Mouse (Mus musculus): ENCODE data around the gene Rrp9.
"Not testable (repeated sequence)": the region's sequence is repeated elsewhere in the genome, so short reads cannot be mapped to it uniquely, and the experiment has no call there.

Rrp9 gene

DNA sequence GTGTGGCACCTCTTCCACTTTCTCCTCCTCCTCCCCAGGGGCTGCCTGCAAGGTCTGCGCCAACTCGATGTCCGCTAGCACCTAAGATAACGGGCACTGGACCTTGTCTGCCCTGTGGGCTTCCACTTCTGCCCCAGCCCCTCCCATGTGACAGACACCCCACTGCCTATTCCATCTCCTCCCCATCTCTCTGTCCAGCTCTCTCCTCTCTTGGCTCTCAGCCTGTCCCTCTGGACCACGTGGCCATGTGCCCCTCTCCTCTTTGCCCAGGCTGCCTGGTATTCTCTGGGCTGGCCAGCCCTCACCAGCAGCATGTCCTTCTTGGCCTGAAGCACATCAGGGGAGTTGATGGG lies 2.0 kb upstream of the Rrp9 start:
- no peak for DNase-seq (ENCODE audit: low spot score in 2 of 2)

DNA sequence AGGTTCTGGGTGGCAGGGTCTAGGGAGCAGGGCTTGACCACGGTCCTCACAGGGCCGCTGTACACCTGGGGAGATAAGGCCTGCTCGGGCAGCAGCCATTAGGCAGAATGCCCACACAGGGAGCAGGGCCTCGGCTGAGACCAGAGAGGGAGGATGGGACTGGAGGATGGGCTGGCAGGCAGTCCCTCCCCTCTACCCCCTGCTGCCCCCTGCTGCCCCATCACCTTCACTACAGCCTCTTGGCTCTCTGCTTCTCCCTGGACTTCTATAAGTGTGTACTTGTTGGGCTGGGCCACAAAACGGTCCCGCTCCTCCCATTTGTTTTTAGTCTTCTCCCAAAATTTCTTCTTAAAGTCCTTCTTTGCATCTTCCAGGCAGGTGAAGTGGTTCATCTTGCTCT lies 1.3 kb upstream of the Rrp9 start:
- peak; percentile 34 to 55 for DNase-seq (ENCODE audit: low spot score in 2 of 2)

DNA sequence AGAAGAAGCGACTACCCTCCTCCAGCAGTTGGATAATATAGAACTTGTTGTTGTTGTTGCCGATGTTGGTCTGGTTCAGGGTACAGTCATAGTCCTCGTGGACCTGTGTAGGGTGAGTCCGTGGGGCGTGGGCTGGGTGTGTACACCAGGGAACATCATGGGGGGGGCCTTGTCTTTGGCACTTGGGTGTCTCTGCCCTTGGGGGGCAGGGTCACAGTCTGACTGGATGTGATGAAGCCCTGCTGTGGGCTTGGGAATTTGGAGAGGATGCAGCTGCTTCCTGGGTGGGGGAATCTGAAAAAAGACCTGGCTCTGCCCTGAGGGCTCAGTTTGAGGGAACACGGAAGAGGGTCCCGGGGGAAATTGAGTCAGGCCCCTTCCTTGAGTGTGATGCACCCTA lies 717 bp upstream of the Rrp9 start:
- no peak for DNase-seq (ENCODE audit: low spot score in 2 of 2)

DNA sequence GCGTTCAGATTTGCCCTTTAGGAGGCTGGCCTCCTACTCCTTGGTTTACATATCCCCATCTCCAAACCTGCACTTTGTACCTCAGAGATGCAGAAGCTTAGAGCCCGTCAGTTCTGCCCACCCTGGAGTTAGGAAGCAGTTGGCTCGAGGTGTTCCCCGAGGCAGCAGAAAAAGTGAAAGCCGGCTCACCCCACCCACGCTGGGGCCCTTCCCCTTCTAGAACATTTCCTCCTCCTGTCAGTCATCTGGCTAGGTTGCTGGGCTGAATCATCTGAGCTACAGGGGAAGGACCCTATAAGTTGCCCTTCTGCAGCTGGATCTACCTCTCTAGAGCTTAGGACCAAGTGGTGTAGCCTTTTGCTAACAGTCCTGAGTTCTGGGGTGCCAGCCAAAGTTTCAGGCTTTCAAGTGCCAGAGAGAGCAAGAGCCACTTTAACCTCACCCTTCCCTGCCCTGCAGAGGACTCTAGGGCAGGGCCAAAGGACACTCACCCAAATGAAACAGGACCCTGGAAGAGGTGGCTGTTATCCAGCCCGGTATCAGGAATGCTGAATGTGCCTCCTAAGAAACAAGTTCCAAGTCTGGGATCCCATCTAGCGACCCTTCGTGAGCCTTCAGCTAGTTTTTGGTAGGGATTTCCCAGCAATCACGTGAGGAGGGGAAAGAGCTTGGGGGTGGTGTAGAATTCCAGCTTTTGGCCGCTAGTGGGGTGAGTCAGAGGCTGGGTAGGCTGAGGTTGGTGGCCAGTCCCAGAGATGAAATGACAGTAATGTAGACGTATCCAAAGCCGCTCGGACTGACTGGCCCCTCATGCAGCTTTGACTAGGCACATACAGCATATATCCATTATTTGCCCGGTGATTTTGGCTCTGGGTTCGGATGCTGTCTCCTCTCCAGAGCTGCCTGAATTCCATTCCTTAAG lies 500 bp downstream of the Rrp9 start:
- peak; percentile 37 to 52 for DNase-seq (ENCODE audit: low spot score in 2 of 2)

DNA sequence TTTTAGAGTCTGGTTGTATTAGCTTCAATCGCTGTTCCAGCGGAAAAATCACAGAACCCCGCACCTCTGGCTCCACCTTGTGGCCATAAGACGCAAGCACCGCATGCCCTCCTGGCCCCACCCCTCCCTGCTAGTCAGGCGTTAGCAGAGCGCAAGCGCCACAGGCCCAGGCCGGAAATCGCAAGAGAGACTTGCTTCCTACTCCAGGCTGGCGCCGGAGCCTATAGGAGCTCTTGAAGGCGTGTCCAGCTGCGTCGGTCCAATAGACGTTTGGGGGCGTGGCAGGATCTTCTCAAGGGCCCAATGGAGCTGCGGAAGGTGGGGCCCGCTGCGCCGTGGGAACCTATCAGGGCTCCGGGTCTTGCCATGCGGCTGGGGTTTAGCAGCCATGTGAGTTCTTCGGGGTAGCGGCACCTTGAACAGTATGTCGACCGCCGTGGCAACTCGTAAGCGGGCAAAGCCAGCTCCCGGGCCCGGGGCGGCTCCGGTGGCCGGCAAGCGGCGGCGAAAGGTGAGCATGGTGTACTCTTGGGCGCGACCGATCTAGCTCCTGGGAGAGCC lies 1.2 kb downstream of the Rrp9 start, which contains the start of gene Parp3:
TSS of gene Parp3 (minus strand) at position 26 of the 561 bp plus-strand sequence.
- peak; percentile 91 to 92 for DNase-seq (ENCODE audit: low spot score in 2 of 2)

DNA sequence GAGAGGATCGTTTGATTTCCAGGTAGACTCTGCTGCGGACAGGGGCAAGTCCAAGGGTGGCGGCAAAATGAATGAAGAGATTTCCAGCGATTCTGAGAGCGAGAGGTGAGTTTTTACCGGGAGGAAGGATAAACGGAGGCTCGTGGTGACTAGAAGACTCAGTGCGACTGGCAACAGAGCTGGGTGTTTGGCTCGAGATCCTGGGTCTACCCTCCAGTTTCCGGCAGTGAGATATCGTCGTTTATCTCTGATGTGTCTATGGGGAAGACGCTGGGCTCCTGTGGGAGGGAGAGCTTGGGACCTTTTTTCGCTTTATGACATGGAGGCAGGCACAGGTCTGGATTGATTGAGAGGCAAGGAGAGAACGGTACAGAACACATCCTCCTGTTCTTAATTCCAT lies 1.9 kb downstream of the Rrp9 start:
- DNase-seq (ENCODE audit: low spot score in 2 of 2), result no peak

DNA sequence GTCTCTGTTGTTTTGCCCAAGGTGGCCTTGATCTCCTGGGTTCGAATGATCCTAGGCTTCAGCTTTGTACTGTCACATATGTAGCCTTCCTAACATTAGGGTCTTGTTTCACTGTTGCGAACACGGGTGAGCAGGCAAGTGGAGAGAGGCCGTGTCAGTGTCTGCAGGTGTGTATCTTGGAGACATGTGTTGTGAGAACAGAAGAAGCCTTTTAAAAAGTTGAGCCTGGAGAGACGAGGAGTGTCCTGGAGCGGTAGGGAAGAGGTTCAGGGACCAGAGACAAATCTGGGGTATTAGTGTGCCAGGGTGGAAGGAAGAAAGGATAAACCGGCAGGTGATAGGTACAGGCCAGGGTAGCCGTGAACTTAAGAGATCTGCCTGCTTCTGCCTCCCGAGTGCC lies 2.3 kb downstream of the Rrp9 start:
- DNase-seq (ENCODE audit: low spot score in 2 of 2), result no peak

DNA sequence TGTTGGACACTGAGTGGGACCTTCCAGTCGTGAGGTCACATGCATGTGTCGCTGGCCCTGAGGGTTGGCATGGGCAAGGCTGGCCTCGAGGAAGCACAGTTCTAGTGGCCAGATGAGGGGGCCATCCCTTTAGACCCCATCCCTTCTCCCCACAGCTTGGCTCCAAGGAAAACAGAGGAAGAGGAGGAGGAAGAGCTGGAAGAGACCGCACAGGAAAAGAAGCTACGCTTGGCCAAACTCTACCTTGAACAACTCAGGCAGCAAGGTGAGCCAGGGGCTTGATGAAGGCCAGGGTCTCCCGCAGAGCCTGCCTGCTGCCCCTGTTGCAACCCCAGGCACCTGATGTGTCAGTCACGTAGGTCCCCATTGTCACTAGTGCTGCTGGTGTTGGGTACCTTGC lies 4.8 kb downstream of the Rrp9 start:
- no peak for DNase-seq (ENCODE audit: low spot score in 2 of 2)

DNA sequence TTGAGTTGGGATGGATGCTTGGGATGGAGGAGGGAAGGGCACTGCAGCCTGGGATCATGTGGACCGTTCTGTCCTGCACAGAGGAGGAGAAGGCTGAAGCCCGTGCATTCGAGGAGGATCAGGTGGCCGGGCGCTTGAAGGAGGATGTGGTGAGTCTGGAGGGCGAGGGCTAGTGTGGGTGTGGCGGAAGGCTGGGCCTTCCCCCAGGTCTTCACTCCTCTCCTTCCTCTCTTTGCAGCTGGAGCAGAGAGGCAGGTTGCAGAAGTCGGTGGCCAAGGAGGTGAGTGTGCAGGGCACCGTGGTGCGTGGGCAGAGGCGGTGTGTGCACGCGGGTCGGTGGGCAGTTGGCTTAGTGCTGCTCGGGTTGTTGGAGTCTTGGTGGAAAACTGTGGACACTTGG lies 5.3 kb downstream of the Rrp9 start:
- DNase-seq (ENCODE audit: low spot score in 2 of 2), result peak in 1 of 2 experiments; percentile 6

DNA sequence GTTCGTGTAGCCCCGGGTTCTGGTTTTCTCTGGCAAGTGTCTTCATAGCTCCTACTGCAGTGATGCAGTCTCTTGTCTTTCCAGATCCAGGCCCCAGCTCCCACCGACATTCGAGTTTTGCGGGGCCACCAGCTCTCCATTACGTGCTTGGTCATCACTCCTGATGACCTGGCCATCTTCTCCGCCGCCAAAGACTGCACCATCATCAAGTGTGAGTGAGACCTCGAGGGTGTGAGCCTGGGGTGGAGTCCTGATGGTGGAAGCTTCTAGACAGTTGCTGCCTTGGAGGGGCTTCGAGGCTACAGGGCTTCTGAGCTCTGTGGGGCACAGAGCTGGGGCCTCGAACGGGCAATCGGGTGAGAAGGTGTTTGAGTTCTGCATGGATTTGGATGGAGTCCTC lies 5.9 kb downstream of the Rrp9 start:
- DNase-seq (ENCODE audit: low spot score in 2 of 2), result peak in 1 of 2 experiments; percentile 5

DNA sequence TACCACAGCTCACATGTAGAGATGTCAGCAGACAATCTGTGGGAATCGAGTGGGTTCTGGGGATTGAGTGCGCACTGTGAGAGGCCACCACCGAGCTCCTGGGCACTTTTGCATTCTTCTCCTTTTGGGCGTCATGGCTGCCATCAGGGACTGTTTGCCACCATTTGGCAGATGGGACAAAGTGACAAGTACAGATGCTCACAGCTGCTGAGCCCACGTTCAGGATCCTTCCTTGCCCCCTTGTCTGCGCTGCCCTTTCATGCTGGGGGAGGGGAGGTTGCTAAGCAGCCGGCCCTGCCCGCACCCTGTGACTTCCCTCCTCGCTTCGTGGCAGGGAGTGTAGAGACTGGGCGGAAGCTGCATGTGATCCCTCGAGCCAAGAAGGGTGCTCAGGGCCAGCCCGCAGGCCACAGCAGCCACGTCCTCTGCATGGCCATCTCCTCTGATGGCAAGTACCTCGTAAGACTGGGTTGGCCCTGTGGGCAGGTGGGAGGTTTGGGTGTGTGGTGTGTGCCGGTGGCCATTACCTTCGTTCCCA lies 6.9 kb downstream of the Rrp9 start:
- DNase-seq (ENCODE audit: low spot score in 2 of 2), result no peak

DNA sequence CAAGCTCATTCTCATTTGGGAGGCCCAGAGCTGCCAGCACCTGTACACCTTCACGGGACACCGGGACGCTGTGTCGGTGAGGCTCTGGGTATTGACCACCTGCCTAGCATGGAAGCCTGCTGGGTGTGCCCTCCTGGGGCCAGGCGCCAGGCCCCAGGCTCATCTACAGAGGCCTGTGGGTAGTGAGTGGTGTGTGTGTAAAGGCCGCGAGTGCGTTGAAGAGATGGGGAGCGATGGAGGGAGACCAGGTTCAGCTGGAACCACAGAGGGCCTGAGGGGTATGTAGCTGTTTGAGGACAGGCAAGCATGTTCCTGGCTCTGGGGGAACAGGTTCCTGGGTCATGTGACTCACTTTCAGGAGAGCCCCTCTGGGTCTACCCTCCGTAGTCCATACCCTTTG lies 7.4 kb downstream of the Rrp9 start:
- peak in 1 of 2 experiments; percentile 6 for DNase-seq (ENCODE audit: low spot score in 2 of 2)

DNA sequence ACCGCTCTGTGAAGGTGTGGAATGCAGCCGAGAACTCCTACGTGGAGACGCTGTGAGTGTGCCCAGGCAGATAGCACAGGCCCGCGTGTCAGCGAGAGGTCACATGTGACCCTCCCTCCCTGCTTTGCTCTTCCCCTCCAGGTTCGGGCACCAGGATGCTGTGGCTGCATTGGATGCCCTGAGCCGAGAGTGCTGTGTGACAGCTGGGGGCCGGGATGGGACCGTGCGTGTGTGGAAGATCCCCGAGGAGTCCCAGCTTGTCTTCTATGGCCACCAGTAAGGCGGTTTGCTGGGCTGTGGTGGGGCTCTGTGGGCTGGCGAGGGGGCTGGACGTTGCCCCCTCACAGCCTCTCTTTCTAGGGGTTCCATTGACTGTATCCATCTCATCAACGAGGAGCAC lies 7.8 kb downstream of the Rrp9 start:
- DNase-seq (ENCODE audit: low spot score in 2 of 2), result no peak

DNA sequence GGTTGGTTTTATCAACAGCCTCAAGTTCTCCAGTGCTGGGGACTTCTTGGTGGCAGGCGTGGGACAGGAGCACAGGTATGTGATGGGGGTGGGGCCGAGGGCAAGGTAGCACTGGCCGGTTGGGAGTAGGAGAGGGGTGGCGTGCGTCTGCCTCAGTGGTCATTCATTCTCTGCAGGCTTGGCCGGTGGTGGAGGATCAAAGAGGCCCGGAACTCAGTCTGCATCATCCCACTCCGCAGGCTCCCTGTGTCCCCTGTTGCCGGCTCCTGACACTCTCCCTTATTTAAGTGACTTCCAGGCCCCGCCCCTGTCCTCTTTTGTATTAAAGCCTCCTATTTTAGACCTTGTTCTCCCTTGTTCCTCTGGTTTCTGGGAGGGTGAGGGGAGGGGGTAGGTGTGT lies 9.3 kb downstream of the Rrp9 start:
- no peak for DNase-seq (ENCODE audit: low spot score in 2 of 2)

DNA sequence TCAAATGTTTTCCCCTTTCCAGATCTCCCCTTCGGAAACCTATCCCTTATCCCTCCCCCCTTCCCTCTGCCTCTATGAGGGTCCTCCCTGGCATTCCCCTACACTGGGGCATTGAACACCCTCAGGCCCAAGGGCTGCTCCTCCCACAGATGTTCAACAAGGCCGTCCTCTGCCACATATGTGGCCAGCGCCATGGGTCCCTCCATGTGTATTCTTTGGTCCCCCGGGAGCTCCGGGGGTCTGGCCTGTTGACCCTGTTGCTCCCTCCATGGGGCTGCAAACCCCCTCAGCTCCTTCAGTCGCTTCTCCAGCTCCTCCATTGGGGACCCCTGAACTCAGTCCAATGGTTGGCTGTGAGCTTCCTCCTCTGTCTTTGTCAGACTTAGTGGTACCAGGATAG lies 11.8 kb downstream of the Rrp9 start:
- not testable (repeated sequence) for DNase-seq (ENCODE audit: low spot score in 2 of 2)

DNA sequence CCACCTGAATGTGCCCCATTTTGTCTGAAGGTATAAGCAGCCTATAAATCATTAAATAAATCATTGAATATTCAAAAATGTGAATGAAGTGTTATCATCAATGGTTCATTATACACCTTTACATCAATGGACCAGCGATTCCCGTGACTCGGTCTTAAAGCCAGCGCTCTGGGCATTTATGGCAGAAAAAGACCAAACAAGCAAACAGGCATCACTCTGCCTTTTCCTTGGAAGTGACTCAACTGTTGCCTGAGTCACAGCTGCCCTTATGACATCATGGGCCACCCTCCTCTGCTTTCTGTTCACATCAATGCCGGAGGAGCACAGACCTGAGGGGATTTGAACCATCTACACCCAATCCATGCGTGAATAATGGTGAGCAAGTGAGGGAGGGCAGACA lies 23.9 kb downstream of the Rrp9 start, which contains the start of gene Iqcf1:
TSS of gene Iqcf1 (plus strand) at position 301 of the 400 bp plus-strand sequence.
- DNase-seq (ENCODE audit: low spot score in 2 of 2), result no peak

DNA sequence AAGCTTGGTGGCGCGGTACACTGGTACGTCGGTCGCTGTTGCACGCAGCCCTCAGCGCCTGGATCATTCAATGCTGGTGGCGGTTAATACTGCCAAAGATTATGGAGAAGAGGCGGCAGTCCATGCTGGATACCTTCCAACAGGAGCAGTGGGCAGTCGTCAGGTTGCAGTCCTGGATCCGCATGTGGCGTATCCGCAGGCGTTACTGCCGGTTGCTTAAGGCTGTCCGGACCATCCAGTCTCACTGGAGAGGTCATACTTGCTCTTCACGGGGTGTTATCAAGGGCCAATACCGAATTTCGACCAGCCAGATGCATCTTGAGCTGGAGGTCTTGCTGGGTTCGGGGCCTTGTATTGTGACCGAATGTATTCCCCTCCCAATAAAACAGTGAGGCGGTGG lies 26.1 kb downstream of the Rrp9 start:
- DNase-seq (ENCODE audit: low spot score in 2 of 2), result no peak

DNA sequence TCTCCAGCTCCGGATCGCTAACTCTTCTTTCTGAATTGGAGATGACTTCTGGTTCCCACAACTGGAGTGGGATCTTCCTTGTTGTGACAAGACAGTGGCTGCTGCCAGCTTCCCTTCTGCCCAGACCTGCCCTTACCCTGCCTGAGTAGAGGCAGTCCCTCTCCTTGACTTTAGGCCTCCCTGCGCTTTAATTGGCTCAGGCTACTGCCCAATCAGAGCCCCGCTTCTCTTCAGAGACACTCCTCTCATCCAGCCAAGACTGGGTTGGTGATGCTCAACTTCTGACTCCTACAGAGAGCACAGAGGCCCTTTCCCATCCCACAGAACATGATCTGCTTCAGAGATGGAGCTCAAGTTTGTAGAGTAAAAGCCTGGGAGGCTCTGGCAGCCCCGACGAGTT lies 28.5 kb downstream of the Rrp9 start:
- no peak for DNase-seq (ENCODE audit: low spot score in 2 of 2)

DNA sequence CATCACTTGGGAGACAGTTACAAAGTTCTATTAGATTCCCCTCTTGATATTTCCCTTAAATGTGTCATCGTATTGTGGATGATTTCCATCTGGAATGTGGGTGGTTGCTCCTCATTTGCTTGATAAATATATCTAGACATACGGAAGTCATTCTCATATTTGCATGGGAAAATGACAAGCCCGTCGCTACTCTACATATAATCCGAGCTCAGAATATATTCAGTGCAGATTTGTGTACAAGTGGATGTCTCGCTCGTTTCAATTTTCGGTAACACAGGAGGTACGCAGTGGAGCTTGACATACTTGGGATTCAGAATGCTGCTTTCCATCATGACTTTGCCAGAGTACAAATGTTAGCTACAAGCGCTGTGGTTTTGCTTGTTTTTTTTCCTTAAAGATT lies 33.6 kb downstream of the Rrp9 start:
- no peak for DNase-seq (ENCODE audit: low spot score in 2 of 2)

DNA sequence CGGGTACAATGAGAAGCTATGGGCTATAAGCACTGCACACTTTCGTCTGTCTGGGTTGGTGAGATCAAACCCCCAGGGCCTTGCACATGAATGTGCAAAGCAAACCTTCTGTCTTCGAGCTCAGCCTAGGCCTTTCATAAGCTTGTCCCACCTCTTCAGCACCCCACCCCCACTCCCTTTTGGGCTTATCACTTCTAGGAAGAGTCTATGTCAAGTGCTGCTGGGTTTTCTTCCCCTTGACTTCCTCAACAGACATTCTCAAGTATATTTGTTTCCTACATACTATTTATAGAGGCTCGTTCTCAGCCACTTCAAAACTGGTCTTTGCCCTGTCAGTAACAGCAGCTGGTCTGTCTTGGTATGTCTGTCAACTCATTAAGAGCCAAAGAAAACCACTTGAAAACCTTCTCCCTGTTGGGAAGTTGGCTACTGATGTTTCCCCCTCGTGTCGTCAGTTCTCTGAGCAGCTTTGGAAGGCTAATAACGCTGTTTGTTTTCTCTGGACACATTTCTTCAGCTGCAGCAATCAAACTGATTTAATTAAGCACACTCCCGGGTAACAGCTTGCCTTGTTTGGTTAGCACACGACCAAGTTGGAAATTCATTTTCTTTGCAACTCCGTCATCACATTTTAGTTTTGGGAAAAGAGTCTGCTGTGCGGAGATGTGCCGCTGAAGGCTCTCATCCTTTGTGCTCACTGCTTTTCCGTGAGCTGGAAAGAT lies 37.1 kb downstream of the Rrp9 start:
- no peak for DNase-seq (ENCODE audit: low spot score in 2 of 2)

DNA sequence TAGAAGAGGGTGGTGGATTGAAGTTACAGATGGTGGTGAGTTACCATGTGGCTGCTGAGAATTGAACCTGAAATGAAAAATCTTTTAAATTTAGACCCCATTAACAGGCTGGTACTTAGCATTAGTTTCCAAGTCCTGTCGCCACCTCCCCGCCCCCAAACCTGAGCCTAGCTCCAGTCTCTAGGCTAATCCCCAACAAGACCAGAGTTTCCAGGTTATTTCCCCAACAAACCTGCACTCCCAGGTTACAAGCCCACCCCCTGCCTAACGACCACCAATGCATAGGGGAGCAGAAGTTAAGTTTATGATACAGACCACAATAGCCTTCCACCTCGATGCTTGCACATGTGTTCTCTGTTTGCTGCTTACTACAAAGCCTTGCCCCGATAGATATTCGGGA lies 37.8 kb downstream of the Rrp9 start:
- DNase-seq (ENCODE audit: low spot score in 2 of 2), result no peak

DNA sequence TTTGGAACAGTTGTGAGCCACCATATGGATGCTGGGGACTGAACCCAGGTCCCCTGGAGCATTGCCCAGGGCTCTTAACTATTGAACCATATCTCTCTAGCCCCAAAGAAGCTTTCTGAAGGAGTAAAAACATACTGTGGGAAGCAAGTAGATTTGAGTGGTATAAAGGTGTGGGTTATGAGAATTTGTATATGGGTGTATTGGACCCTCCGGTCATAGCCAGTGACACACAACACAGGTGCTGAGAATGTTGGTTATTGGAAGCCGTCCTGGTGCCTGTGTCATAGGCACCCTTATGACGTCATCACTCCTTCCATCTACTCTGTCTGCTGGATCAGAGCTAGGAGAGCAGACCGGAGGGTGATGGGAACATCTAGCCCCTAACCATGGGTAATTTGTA lies 38.5 kb downstream of the Rrp9 start, which contains the start of gene Iqcf5:
TSS of gene Iqcf5 (plus strand) at position 301 of the 400 bp plus-strand sequence.
- no peak for DNase-seq (ENCODE audit: low spot score in 2 of 2)
